Mouse (Mus musculus): ENCODE results near the gene Egfem1.

- TF ChIP-seq POLR2A (IDR thresholded peaks at IDR 0.05; ENCODE audit: borderline replicate concordance, extremely low read depth, low read depth, low read length) (no peak), CTCF (IDR thresholded peaks at IDR 0.05; ENCODE audit: insufficient read depth, low read length) (no peak)
These were observed 118.8 kb downstream of the Egfem1 start for GRCm38 (mm10) chr3:29200601-29201000.

Data from lung, adult 2 months (tissue).